Mouse (Mus musculus) spleen, adult 2 months (tissue): Measurements from ENCODE around the gene Olfr718-ps1.

Experiments used
- CTCF ChIP-seq: fragments of 200-500 bp; IDR thresholded peaks from 2 replicates; pipeline ENCODE4 v1.5.1; 2011; ENCODE audit warnings: mild to moderate bottlenecking, inconsistent platforms; ENCODE audit not compliant: insufficient read depth, insufficient read length, insufficient replicate concordance; ENCODE audit errors: extremely low read depth
- POLR2A ChIP-seq: fragments of 200-500 bp; IDR thresholded peaks from 2 replicates; pipeline ENCODE4 v1.6.1; 2011; ENCODE audit warnings: low read depth, low read length, inconsistent platforms

DNA sequence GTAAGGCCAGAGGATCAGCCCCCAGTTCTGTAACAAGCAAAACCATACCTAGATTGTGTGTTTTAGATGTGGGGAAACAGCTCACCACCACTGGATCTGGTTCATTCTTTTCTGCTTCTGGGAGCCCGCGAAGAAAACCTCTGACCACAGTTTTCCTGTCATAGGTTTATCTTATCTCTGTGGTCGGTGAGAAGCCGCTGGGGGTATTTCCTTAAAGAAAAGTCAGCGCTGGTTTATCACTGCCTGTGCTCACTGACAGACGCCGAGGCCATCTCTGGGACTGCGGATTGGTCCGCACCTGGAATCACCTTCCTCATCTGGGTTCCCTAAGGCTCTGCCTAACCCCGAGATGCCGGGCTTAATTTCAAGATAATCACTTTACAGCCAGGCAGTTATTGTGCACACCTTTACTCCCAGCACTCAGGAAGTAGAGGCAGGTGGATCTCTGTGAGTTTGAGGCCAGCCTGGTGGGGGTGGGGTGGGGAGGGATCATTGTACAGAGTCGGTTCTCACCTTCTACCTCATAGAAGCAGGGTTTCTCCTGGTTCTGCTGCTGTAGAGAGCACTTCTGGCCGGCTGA is 14.4 kb downstream of the Olfr718-ps1 start:
- TF ChIP-seq POLR2A (no peak), CTCF (no peak)
